Mouse (Mus musculus) fat pad, adult 2 months (tissue): ENCODE results near the gene Kdm7a.

ENCODE experiments used
- DNase-seq: peaks from one replicate; pipeline ENCODE4 v3.0.0-alpha.2; 2011; ENCODE audit warnings: low read depth, low spot score; ENCODE audit errors: extremely low read depth

The Kdm7a gene

GRCm38 (mm10) chr6:39208181-39208580, 1.6 kb upstream of the Kdm7a start:
- no peak for DNase-seq

GRCm38 (mm10) chr6:39205650-39206580, 674 bp downstream of the Kdm7a start:
- DNase-seq = no peak

- DNase-seq = peak; percentile 69
Observed at GRCm38 (mm10) chr6:39205064-39205649, 1.4 kb downstream of the Kdm7a start.

DNA sequence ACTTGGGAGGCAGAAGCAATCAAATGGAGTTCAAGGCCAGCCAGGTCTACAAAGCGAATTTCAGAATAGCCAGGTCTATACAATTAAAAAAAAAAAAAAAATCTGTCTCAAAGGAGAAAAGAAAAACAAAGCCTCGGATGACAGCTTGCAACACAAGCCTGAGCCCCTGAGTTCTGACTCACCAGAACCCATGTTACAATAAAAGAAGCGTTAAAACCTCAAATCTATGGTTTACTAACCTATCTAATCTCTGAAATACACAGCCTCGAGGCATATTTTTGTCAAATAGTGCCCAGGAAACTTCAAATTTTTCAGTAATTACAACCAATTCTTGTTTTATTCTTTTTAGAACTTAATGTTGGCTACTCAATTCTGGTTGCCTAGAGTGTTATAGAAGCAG, 2.1 kb downstream of the Kdm7a start:
- DNase-seq = no peak

GRCm38 (mm10) chr6:39203236-39203635, 3.4 kb downstream of the Kdm7a start:
- no peak for DNase-seq

GRCm38 (mm10) chr6:39193006-39193405, 13.6 kb downstream of the Kdm7a start:
- DNase-seq = no peak

DNA sequence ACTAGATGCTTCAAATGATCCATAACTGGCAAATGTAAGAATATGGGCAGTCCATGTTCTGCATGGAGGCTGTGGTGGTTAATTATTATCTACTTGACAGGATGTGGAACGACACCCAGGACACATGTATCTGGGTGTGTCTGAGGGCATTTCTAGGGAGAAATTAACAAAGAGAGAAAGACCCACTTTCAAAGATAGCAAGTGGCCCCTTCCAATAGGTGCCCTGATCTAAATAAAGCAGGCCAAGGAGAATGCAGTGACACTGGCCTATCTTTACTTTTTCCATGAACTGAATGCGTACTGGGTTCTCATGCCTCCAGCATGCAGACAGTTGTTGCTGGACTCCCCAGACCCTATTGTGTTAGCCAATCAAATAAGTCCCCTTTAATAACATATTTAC, 15.1 kb downstream of the Kdm7a start:
- no peak for DNase-seq

DNA sequence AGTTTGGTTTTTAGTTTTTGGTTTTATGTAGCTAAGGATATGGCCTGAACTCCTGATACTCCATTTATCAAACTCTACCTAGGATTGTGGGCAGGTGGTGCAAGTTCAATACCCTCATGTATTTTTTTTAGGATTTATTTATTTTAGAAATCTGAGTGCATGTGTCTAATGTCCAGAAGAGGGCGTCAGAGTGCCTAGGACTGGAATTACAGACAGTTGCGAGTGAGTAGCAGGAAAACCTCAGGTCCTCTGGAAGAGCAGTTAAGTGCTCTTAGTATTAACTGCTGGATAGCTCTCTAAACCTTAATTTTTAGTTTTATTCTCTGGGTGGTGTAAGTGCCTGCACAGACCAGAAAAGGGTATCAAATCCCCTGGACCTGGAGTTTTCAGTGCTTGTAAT, 19.4 kb downstream of the Kdm7a start:
- DNase-seq = no peak

- no peak for DNase-seq
Observed at GRCm38 (mm10) chr6:39169089-39169488, 37.5 kb downstream of the Kdm7a start.

DNA sequence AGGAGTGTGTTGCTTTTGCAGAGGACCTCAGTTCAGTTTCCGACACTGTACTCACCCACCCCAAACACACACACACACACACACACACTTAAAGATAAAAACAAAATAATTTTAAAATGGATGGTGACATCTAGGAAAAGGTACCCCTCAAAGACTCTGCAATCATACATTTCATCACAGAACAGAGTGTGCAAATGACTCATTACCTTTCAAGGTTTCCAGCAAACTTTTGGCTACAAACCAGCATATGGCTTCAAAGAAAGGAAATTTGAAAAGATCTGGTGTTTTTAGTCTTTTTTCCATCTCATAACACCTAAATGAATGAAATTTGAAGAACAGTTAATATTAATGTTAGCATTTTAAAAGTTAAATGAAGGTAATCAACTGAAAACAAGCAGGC, 41.7 kb downstream of the Kdm7a start:
- no peak for DNase-seq

GRCm38 (mm10) chr6:39161975-39162374, 44.6 kb downstream of the Kdm7a start:
- DNase-seq = no peak

DNA sequence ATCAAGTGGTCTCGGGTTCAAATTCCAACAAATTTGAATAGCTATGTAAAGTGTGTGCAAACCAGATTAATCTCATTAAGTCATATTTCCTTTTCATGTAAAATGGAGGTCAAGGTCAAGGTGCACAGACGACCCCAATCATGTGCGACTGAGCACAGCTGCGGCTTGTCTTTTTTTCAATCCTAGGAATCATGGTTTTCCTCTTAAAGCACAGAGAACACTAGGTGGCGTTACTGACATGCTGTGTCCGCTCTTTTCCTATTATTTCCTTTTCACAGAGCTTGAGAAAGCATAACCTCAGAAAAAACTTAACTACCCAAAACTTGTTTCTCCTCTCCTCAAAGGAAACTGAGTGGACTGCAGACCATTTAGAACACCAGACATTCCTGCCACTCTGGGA, 60.5 kb downstream of the Kdm7a start:
- DNase-seq = no peak

DNA sequence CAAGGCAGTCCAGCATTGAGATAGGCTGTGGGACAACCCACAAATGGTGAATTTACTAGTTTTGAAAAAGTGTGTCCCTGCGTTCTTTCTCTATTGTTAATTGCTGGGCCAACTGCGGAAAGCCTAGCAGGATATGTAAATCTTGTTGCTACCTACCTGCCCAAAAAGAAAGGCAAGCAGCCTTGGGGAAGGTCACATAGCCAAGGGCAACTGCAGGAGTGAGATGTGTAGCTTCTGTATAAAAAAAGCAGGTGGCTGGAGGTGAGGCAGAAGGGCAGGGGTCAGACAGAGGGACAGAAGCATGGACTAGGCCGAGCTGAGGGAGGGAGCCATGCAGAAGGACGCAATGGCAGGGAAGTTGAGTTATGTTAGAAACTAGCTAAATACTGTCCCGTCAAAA, 74.0 kb downstream of the Kdm7a start:
- DNase-seq = no peak

GRCm38 (mm10) chr6:39131480-39131879, 75.1 kb downstream of the Kdm7a start:
- DNase-seq = no peak

- no peak for DNase-seq
Observed at GRCm38 (mm10) chr6:39124719-39125118, 81.9 kb downstream of the Kdm7a start.

- no peak for DNase-seq
Observed at GRCm38 (mm10) chr6:39120685-39121084, 85.9 kb downstream of the Kdm7a start.

- no peak for DNase-seq
Observed at GRCm38 (mm10) chr6:39118456-39118881, 88.1 kb downstream of the Kdm7a start.

- DNase-seq = no peak
Observed at GRCm38 (mm10) chr6:39117584-39118455, 88.8 kb downstream of the Kdm7a start, which contains the start of gene Parp12. Parp12 (minus strand) TSS chr6:39118349.

DNA sequence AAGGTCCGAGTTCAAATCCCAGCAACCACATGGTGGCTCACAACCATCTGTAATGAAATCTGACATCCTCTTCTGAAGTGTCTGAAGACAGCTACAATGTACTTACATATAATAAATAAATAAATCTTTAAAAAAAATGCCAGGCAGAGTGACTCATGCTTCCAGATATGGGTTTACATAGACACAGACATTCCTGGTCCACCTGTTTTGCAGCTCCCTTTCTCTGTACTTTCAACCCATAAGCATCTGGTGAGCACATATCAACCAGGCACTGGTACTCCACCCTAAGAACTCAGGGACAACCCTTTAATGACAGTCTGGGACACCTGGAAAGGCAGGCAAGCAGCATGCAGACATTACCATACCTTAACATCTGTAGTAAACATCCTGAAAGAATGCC, 91.2 kb downstream of the Kdm7a start:
- DNase-seq = no peak

DNA sequence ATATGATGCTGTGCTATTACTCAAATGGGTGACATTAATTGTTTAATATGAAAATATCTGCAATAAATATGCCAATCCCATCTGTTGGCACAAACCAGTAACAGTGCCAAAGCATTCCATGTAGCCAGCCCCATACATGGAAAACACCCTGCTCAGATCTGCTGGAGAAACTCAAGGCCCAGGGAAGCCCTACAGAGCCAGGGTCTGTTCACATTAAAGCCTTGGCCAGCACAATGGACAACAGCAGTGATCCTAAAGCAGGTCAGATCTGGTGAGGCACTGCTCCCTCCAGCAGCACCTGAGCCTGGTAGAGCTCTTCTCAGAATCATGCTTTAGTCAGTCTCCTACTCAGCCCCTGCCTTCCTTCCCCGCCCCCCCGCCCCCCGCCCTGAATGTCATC, 93.4 kb downstream of the Kdm7a start:
- no peak for DNase-seq

- no peak for DNase-seq
Observed at GRCm38 (mm10) chr6:39112701-39113100, 93.9 kb downstream of the Kdm7a start.
